Mouse (Mus musculus): ENCODE results near the gene Scn7a. TPM values are rescaled to one million over a fixed set of nuclear protein-coding genes. Genes with fewer than 3 reads are reported as not detected.

The Scn7a gene
- total and polyA plus RNA-seq, 3 experiments = not detected

DNA sequence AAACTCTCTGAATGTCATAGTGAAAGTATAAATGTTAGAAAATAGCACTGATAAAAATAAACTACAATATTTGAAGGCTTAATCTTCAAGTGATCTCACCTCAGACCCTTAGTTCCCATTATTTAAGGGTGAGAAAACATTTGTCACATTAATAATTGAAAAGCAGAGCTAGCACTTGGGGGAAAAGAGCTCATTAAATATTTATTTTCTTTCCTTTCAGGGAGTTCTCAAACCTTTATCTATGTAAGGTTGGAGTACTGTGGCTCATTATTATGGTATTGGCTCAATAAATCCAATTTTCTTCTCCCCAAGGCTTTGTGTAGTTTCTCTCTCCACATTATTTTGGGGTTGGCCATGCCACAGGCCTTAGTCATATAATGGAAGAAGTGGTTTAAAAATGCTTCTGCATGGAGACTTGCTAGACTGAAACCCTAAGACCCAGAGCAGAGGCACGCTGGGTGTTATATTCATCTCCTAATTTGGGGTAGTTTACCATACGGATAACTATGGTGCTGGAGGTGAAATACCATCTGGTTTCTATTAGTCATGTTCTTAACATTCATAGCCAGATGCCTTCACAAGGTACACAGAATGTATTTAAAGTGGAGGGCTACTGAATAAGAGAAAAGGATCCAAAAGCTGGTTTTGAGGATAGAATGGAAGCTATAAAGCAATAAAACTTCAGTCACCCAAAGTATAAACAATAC, 57.7 kb downstream of the Scn7a start:
- no peaks in the 10 kb centered on the region for H3K27me3 ChIP-seq (replicated peaks)
- TF ChIP-seq USF1 (IDR thresholded peaks at IDR 0.05; ENCODE audit: low read depth, low read length) (no peak), NRF1 (IDR thresholded peaks at IDR 0.05; ENCODE audit: low read depth, low read length) (no peak), CHD2 (IDR thresholded peaks at IDR 0.05; ENCODE audit: low read length) (no peak)
- in situ Hi-C loops (cut with MboI; ENCODE audit: low pct_ligation_motif_present, low pct_unique_long_range_greater_than_20kb, low sequenced_read_pairs) (no loop called here), dilution Hi-C loops (cut with MboI; ENCODE audit: extremely low pct_ligation_motif_present, extremely low pct_unique_long_range_greater_than_20kb, low sequenced_read_pairs) (no loop called here)
- H3K4me3 ChIP-seq (replicated peaks in 1 of 3; ENCODE audit: low read depth in 2 of 3, low read length in 2 of 3, poor library complexity in 1 of 3) = no peak overlapping the region
- H3K36me3 ChIP-seq (replicated peaks in 1 of 2; ENCODE audit: control insufficient read depth in 1 of 2, insufficient read depth in 1 of 2, low read length in 1 of 2) = no peaks in the 10 kb centered on the region
- no peaks in the 10 kb centered on the region for H3K4me1 ChIP-seq (ENCODE audit: control insufficient read depth in 1 of 2, insufficient read depth in 2 of 2)
- no peaks in the 10 kb centered on the region for H3K79me2 ChIP-seq (replicated peaks; ENCODE audit: control insufficient read depth, extremely low read depth, insufficient read depth, poor library complexity, severe bottlenecking)
- H3K9me3 ChIP-seq (replicated peaks; ENCODE audit: low read length) = peaks cover 18% of the 10 kb centered on the region
- no peak overlapping the region for H3K27ac ChIP-seq (ENCODE audit: insufficient read depth, low read depth)
- no peak overlapping the region for H3K4me2 ChIP-seq (ENCODE audit: insufficient read depth, low read depth, poor library complexity, severe bottlenecking)
- no peak overlapping the region for H3K9ac ChIP-seq (ENCODE audit: insufficient read depth, low read depth)
- DNase-seq (ENCODE audit: extremely low read depth) = no peak

DNA sequence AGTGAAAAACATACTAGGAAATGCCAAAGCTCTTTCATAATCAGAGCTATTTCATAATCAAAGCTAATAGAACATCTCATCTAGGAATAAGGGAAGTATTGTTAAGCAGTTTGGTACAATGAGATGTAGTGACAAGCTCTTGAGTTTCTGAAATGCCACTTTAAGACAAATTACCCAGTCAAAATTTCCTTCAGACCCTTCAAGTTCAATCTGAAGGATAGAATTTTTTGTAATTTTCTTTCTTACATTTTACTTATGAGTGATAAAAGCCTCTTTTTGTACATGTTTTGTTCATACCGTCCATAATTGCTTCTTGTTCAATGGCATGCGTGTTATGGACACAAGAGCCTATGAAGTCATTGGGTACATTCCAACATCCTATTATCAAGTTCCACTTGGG, 72.6 kb downstream of the Scn7a start:
- H3K9me3 ChIP-seq (replicated peaks; ENCODE audit: low read length) = peaks cover 10% of the 10 kb centered on the region
- TF ChIP-seq POLR2AphosphoS2 (IDR thresholded peaks at IDR 0.05; ENCODE audit: low read depth, low read length) (no peak), CTCF (conservative IDR thresholded peaks at IDR 0.05 in 1 of 2, IDR thresholded peaks at IDR 0.05 in 1 of 2; ENCODE audit: low read depth in 2 of 2, low read length in 2 of 2) (no peak), JUN (IDR thresholded peaks at IDR 0.05; ENCODE audit: insufficient read depth, low read depth, low read length) (no peak), NELFE (IDR thresholded peaks at IDR 0.05; ENCODE audit: low read depth, low read length) (no peak), TBP (conservative IDR thresholded peaks at IDR 0.05; ENCODE audit: low read depth, low read length) (no peak), UBTF (IDR thresholded peaks at IDR 0.05; ENCODE audit: low read depth, low read length) (no peak), ZMIZ1 (IDR thresholded peaks at IDR 0.05; ENCODE audit: low read depth, low read length) (no peak), NRF1 (IDR thresholded peaks at IDR 0.05; ENCODE audit: low read depth, low read length) (no peak), ZNF384 (IDR thresholded peaks at IDR 0.05; ENCODE audit: low read depth, low read length) (no peak), ELF1 (IDR thresholded peaks at IDR 0.05; ENCODE audit: low read depth, low read length) (no peak), E2F4 (IDR thresholded peaks at IDR 0.05; ENCODE audit: insufficient replicate concordance, low read depth, low read length) (no peak), ZKSCAN1 (IDR thresholded peaks at IDR 0.05; ENCODE audit: borderline replicate concordance, low read depth, low read length) (no peak), USF2 (conservative IDR thresholded peaks at IDR 0.05; ENCODE audit: low read depth, low read length) (no peak), PAX5 (IDR thresholded peaks at IDR 0.05; ENCODE audit: low read length) (no peak), MYC (IDR thresholded peaks at IDR 0.05; ENCODE audit: low read depth, low read length) (no peak), GABPA (IDR thresholded peaks at IDR 0.05; ENCODE audit: insufficient replicate concordance, low read depth, low read length) (no peak)
- H3K9ac ChIP-seq (ENCODE audit: insufficient read depth, low read depth) = no peak overlapping the region
- H3K36me3 ChIP-seq (replicated peaks in 1 of 2; ENCODE audit: control insufficient read depth in 1 of 2, insufficient read depth in 1 of 2, low read length in 1 of 2) = no peaks in the 10 kb centered on the region
- dilution Hi-C loops (cut with MboI; ENCODE audit: extremely low pct_ligation_motif_present, extremely low pct_unique_long_range_greater_than_20kb, low sequenced_read_pairs) (no loop called here), in situ Hi-C loops (cut with MboI; ENCODE audit: low pct_ligation_motif_present, low pct_unique_long_range_greater_than_20kb, low sequenced_read_pairs) (no loop called here)
- H3K27me3 ChIP-seq (replicated peaks) = no peaks in the 10 kb centered on the region
- DNase-seq (ENCODE audit: extremely low read depth) = no peak
- no peaks in the 10 kb centered on the region for H3K4me1 ChIP-seq (ENCODE audit: control insufficient read depth in 1 of 2, insufficient read depth in 2 of 2)
- H3K4me3 ChIP-seq (replicated peaks in 1 of 3; ENCODE audit: low read depth in 2 of 3, low read length in 2 of 3, poor library complexity in 1 of 3) = no peak overlapping the region
- no peak overlapping the region for H3K4me2 ChIP-seq (ENCODE audit: insufficient read depth, low read depth, poor library complexity, severe bottlenecking)
- no peaks in the 10 kb centered on the region for H3K79me2 ChIP-seq (replicated peaks; ENCODE audit: control insufficient read depth, extremely low read depth, insufficient read depth, poor library complexity, severe bottlenecking)
- no peak overlapping the region for H3K27ac ChIP-seq (ENCODE audit: insufficient read depth, low read depth)

Data from CH12.LX (cell line).